Mouse (Mus musculus) embryonic fibroblast, embryonic 13.5 days (primary cell): ENCODE measurements around the gene a.

ENCODE experiments used
- CTCF ChIP-seq: IDR thresholded peaks from 2 replicates; pipeline ENCODE4 v1.5.1; 2011; ENCODE audit warnings: mild to moderate bottlenecking, control low read depth, low read length, moderate library complexity, borderline replicate concordance; ENCODE audit not compliant: insufficient read depth
- POLR2A ChIP-seq: IDR thresholded peaks from 2 replicates; pipeline ENCODE4 v1.6.1; 2011; ENCODE audit warnings: low read depth, mild to moderate bottlenecking, control low read depth, low read length, moderate library complexity

- TF ChIP-seq POLR2A (no peak), CTCF (no peak)
Measured at GRCm38 (mm10) chr2:155093418-155093817, 302.2 kb downstream of the a start.
